Mouse (Mus musculus): ENCODE measurements at regions not wholly inside any gene's neighbourhood (a gene's known extent, or its start where the extent isn't known, plus 50 kb on each side); places are given as distances from the start of the nearest gene placed in this dataset.

GRCm38 (mm10) chr13:90340647-90341160, 251.3 kb upstream of the Xrcc4 start:
- TF ChIP-seq CTCF (IDR thresholded peaks at IDR 0.05; ENCODE audit: borderline replicate concordance, insufficient read depth, low read depth, low read length) (no peak), POLR2A (IDR thresholded peaks at IDR 0.05; ENCODE audit: borderline replicate concordance, insufficient read depth, low read length) (no peak)
